Mouse (Mus musculus) ES-E14 (cell line): Measurements from ENCODE around the gene Cachd1. TPM values are rescaled to one million over a fixed set of nuclear protein-coding genes. Genes with fewer than 3 reads are reported as not detected.
A peak's percentile ranks its signal among the peaks of the same experiment; 100 is the strongest.

ENCODE experiments used
- DNase-seq: peaks from one replicate; pipeline ENCODE4 v3.0.0-alpha.2; 2013; ENCODE audit warnings: low read depth, low spot score
- H3K27ac ChIP-seq: 2 replicates; pipeline ENCODE4 v1.5.1; 2012; ENCODE audit warnings: low read depth, mild to moderate bottlenecking, low read length, moderate library complexity, mixed read lengths; ENCODE audit not compliant: poor library complexity, insufficient read depth, severe bottlenecking
- H3K36me3 ChIP-seq: 2 replicates; pipeline ENCODE4 v1.6.1; 2012; ENCODE audit warnings: mild to moderate bottlenecking, low read length, moderate library complexity, mixed read lengths; ENCODE audit not compliant: control insufficient read depth, poor library complexity, insufficient read depth, severe bottlenecking
- H3K4me1 ChIP-seq, 2 experiments: fragments of 150-350 bp in 1 of 2; sonication (generic) in 1 of 2; 2 replicates each; pipeline ENCODE4 v1.6.1; 2012; ENCODE audit warnings: low read length in 2 of 2, mild to moderate bottlenecking in 1 of 2, mixed read lengths in 1 of 2; ENCODE audit not compliant: control insufficient read depth in 2 of 2, insufficient read depth in 2 of 2, poor library complexity in 1 of 2
- H3K4me3 ChIP-seq, 2 experiments: fragments of 150-350 bp in 1 of 2; sonication (generic) in 1 of 2; 2 replicates each; pipeline ENCODE4 v1.5.1; 2012; ENCODE audit warnings: low read length in 2 of 2, low read depth in 1 of 2, mild to moderate bottlenecking in 1 of 2, mixed read lengths in 1 of 2; ENCODE audit not compliant: insufficient read depth in 1 of 2, poor library complexity in 1 of 2, severe bottlenecking in 1 of 2
- H3K9ac ChIP-seq: 2 replicates; pipeline ENCODE4 v1.6.1; 2012; ENCODE audit warnings: low read depth, mild to moderate bottlenecking, low read length, mixed read lengths; ENCODE audit not compliant: poor library complexity, insufficient read depth, severe bottlenecking
- H3K9me3 ChIP-seq: fragments of 150-350 bp; sonication (generic); 2 replicates; pipeline ENCODE4 v1.6.1; 2012; ENCODE audit warnings: low read depth, mild to moderate bottlenecking, low read length; ENCODE audit not compliant: control insufficient read depth, insufficient read depth
- CHD2 ChIP-seq: IDR thresholded peaks from 2 replicates; pipeline ENCODE4 v1.6.1; 2014; ENCODE audit warnings: mild to moderate bottlenecking, low read depth, low read length, inconsistent platforms
- HCFC1 ChIP-seq: IDR thresholded peaks from 2 replicates; pipeline ENCODE4 v1.6.1; 2012; ENCODE audit warnings: low read length, inconsistent platforms, borderline replicate concordance; ENCODE audit not compliant: insufficient read depth
- MAFK ChIP-seq: IDR thresholded peaks from 2 replicates; pipeline ENCODE4 v1.6.1; 2014; ENCODE audit warnings: mild to moderate bottlenecking, low read depth, low read length, inconsistent platforms; ENCODE audit not compliant: insufficient read depth
- ZC3H11A ChIP-seq: IDR thresholded peaks from 2 replicates; pipeline ENCODE4 v1.6.1; 2012; ENCODE audit warnings: low read depth, mild to moderate bottlenecking, inconsistent platforms, low read length, borderline replicate concordance
- ZNF384 ChIP-seq: IDR thresholded peaks from 2 replicates; pipeline ENCODE4 v1.6.1; 2012; ENCODE audit warnings: low read depth, low read length, inconsistent platforms
- in situ Hi-C, 2 experiments: fragments of 600-800 bp; cut with MboI; formaldehyde crosslinking; loops; one replicate each; pipeline ENCODE4 v1.15.1; 2025; ENCODE audit warnings: low sequenced_read_pairs in 2 of 2, inconsistent platforms in 1 of 2; ENCODE audit not compliant: unreplicated experiment in 2 of 2
- total RNA-seq: library from RNA; depleted of rRNA; stranded (reverse); fragments of 300-350 nt; gene quantifications from 2 replicates; pipeline ENCODE4 v1.2.3, GENCODE M21; 2012

Cachd1 gene
- total RNA-seq, 1 experiment = 7.6 TPM

- TF ChIP-seq MAFK = no peak
- no peak for TF ChIP-seq HCFC1
- no peak for TF ChIP-seq ZNF384
- TF ChIP-seq CHD2 = no peak
- TF ChIP-seq ZC3H11A = no peak
- DNase-seq = no peak
- H3K27ac ChIP-seq = no peak overlapping the region
- no peak overlapping the region for H3K4me3 ChIP-seq
- in situ Hi-C loops = no loop called here
- H3K36me3 ChIP-seq = no peaks in the 10 kb centered on the region
- H3K4me1 ChIP-seq = peaks cover 0 to 2% of the 10 kb centered on the region in 2 experiments; a peak in 1 of 4 replicates
- no peak overlapping the region for H3K9ac ChIP-seq
- no peaks in the 10 kb centered on the region for H3K9me3 ChIP-seq
Observed at GRCm38 (mm10) chr4:100759603-100760002, 16.9 kb upstream of the Cachd1 start.

GRCm38 (mm10) chr4:100760416-100760815 is 16.1 kb upstream of the Cachd1 start:
- no peak for DNase-seq
- Histone ChIP-seq H3K9me3 (no peaks in the 10 kb centered on the region), H3K4me1 (peaks cover 0 to 2% of the 10 kb centered on the region in 2 experiments; a peak in 1 of 4 replicates), H3K4me3 (no peak overlapping the region), H3K36me3 (no peaks in the 10 kb centered on the region), H3K27ac (no peak overlapping the region), H3K9ac (no peak overlapping the region)
- in situ Hi-C loops = no loop called here
- TF ChIP-seq CHD2 (no peak), ZNF384 (no peak), HCFC1 (no peak), MAFK (no peak), ZC3H11A (no peak)

GRCm38 (mm10) chr4:100768606-100769005 is 7.9 kb upstream of the Cachd1 start:
- Histone ChIP-seq H3K9ac (no peak overlapping the region), H3K4me3 (no peak overlapping the region), H3K27ac (no peak overlapping the region), H3K9me3 (no peaks in the 10 kb centered on the region), H3K4me1 (no peaks in the 10 kb centered on the region), H3K36me3 (no peaks in the 10 kb centered on the region)
- in situ Hi-C loops = no loop called here
- DNase-seq = no peak
- TF ChIP-seq MAFK (0 out of 2 replicates have a peak, but pooled peaks have one; percentile 23), CHD2 (no peak)

GRCm38 (mm10) chr4:100776871-100777375 is 448 bp downstream of the Cachd1 start:
- Histone ChIP-seq H3K4me1 (peaks cover 0 to 12% of the 10 kb centered on the region in 2 experiments; a peak in 2 of 4 replicates), H3K36me3 (no peaks in the 10 kb centered on the region), H3K9ac (peak overlapping the region; percentile 67), H3K27ac (no peak overlapping the region), H3K9me3 (no peaks in the 10 kb centered on the region), H3K4me3 (peak overlapping the region; percentile 77 to 80)
- DNase-seq = no peak
- no peak for TF ChIP-seq HCFC1
- no peak for TF ChIP-seq CHD2
- in situ Hi-C loops = no loop called here

GRCm38 (mm10) chr4:100777376-100778041 is 1.0 kb downstream of the Cachd1 start:
- peaks cover 0 to 12% of the 10 kb centered on the region in 2 experiments; a peak in 2 of 4 replicates for H3K4me1 ChIP-seq
- H3K9me3 ChIP-seq = no peaks in the 10 kb centered on the region
- no peaks in the 10 kb centered on the region for H3K36me3 ChIP-seq
- TF ChIP-seq HCFC1 = no peak
- no peak for TF ChIP-seq CHD2
- TF ChIP-seq ZNF384 = no peak
- TF ChIP-seq ZC3H11A = no peak
- no peak for TF ChIP-seq MAFK
- H3K4me3 ChIP-seq = peak overlapping the region; percentile 77 to 80
- in situ Hi-C loops = no loop called here
- no peak overlapping the region for H3K27ac ChIP-seq
- no peak for DNase-seq
- H3K9ac ChIP-seq = peak overlapping the region; percentile 67
